Mouse (Mus musculus): ENCODE results near the gene Mef2c.

Mef2c gene

GRCm38 (mm10) chr13:83615875-83616274 lies 112.0 kb downstream of the Mef2c start:
- no peak for DNase-seq

- DNase-seq, result no peak
These were observed 120.8 kb downstream of the Mef2c start for GRCm38 (mm10) chr13:83624651-83625050.

- no peak for DNase-seq
These were observed 123.6 kb downstream of the Mef2c start for GRCm38 (mm10) chr13:83627429-83627828.

- DNase-seq, result no peak
These were observed 124.3 kb downstream of the Mef2c start for GRCm38 (mm10) chr13:83628139-83628538.

GRCm38 (mm10) chr13:83633155-83633554 lies 129.3 kb downstream of the Mef2c start:
- no peak for DNase-seq

- DNase-seq, result no peak
These were observed 131.4 kb downstream of the Mef2c start for GRCm38 (mm10) chr13:83635218-83635617.

GRCm38 (mm10) chr13:83637666-83638065 lies 133.8 kb downstream of the Mef2c start:
- DNase-seq, result no peak

- no peak for DNase-seq
These were observed 134.9 kb downstream of the Mef2c start for GRCm38 (mm10) chr13:83638735-83639134.

GRCm38 (mm10) chr13:83649051-83649450 lies 145.2 kb downstream of the Mef2c start:
- DNase-seq, result no peak

GRCm38 (mm10) chr13:83649795-83650476 lies 146.1 kb downstream of the Mef2c start:
- no peak for DNase-seq

- no peak for DNase-seq
These were observed 147.0 kb downstream of the Mef2c start for GRCm38 (mm10) chr13:83650807-83651206.

- DNase-seq, result no peak
These were observed 148.2 kb downstream of the Mef2c start for GRCm38 (mm10) chr13:83651941-83652548.

- no peak for DNase-seq
These were observed 148.7 kb downstream of the Mef2c start for GRCm38 (mm10) chr13:83652560-83652959.

- peak; percentile 77 to 93 for DNase-seq
These were observed 151.3 kb downstream of the Mef2c start for GRCm38 (mm10) chr13:83654889-83655769.

- no peak for DNase-seq
These were observed 152.3 kb downstream of the Mef2c start for GRCm38 (mm10) chr13:83656094-83656493.

GRCm38 (mm10) chr13:83656773-83657172 lies 152.9 kb downstream of the Mef2c start:
- DNase-seq, result peak in 1 of 2 experiments; percentile 7

GRCm38 (mm10) chr13:83660722-83661121 lies 156.9 kb downstream of the Mef2c start:
- peak in 1 of 2 experiments; percentile 8 for DNase-seq

- DNase-seq, result no peak
These were observed 157.3 kb downstream of the Mef2c start for GRCm38 (mm10) chr13:83661166-83661565.

GRCm38 (mm10) chr13:83662089-83662551 lies 158.3 kb downstream of the Mef2c start:
- no peak for DNase-seq

GRCm38 (mm10) chr13:83666179-83666578 lies 162.3 kb downstream of the Mef2c start:
- DNase-seq, result no peak

- no peak for DNase-seq
These were observed 163.2 kb downstream of the Mef2c start for GRCm38 (mm10) chr13:83667051-83667450.

- DNase-seq, result no peak
These were observed 203.8 kb downstream of the Mef2c start for GRCm38 (mm10) chr13:83707611-83708010.

- DNase-seq, result no peak
These were observed 209.0 kb downstream of the Mef2c start for GRCm38 (mm10) chr13:83712778-83713380.

Measured in kidney, postnatal 36 days (tissue).